In the genomic region with DNA sequence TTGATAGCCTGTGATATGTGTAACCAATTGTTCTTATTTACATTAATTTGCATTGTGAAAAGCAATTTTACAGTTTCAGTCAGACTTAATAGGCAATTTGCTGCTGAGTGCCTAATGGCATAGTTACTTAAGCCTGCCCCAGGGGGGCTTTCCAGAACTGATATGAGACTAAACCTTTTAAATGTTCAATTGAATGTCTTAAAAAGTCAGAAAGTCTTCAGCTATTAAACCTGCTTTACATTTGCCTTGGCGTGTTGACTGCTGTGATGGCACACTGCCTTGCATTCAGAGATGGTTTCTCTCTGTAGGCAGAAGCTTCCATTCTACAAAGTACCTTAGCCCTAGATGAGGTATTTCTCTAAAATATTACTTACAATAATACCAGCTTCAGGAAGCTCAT, we compare ENCODE assay signal across 26 mouse cellular contexts.
DNase-seq lines count a peak whose midpoint lies in the region; ATAC-seq lines count a peak whose summit lies in the region.
"Had no signal": no experiment of that assay in that cellular context is flagged by ENCODE, and none has a peak within 500 bp of the region (broad histone marks: within the 10 kb centered on the region; RNA-seq: fewer than 3 reads in every experiment).

No protein-coding gene starts in this region.

- H3K27ac ChIP-seq in hindbrain, embryonic 12.5 days: no peak overlapping the region
- H3K27ac ChIP-seq in hindbrain, embryonic 11.5 days (ENCODE audit: low read depth, low read length): no peak overlapping the region
- no peak overlapping the region for H3K27ac ChIP-seq in neural tube, embryonic 12.5 days
- H3K27ac ChIP-seq in neural tube, embryonic 15.5 days (replicated peaks): no peak overlapping the region
- no peak overlapping the region for H3K27ac ChIP-seq in hindbrain, embryonic 14.5 days
- H3K27ac ChIP-seq: embryonic facial prominence, embryonic 12.5 days; hindbrain, embryonic 15.5 days; intestine, embryonic 15.5 days; layer of hippocampus, adult 2 months; left cerebral cortex, adult 2 months; limb, embryonic 12.5 days; liver, embryonic 15.5 days had no signal

- ATAC-seq in hindbrain, embryonic 12.5 days (ENCODE audit: low FRiP score): 0 out of 2 replicates have a peak, but pooled peaks have one; percentile 38
- no peak for ATAC-seq in hindbrain, embryonic 11.5 days (ENCODE audit: low FRiP score)
- 0 out of 2 replicates have a peak, but pooled peaks have one; percentile 13 for ATAC-seq in neural tube, embryonic 12.5 days (ENCODE audit: low FRiP score, low read depth)
- ATAC-seq in neural tube, embryonic 15.5 days (ENCODE audit: low FRiP score): no peak
- peak; percentile 64; the same call in 1 of the 2 replicates for ATAC-seq in hindbrain, embryonic 14.5 days (ENCODE audit: low FRiP score)
- ATAC-seq in CD4-positive, CD25-positive, alpha-beta regulatory T cell, adult 4 months: no peak
- ATAC-seq: intestine, embryonic 15.5 days had no signal

- no peaks in the 10 kb centered on the region for H3K36me3 ChIP-seq in hindbrain, embryonic 12.5 days
- H3K36me3 ChIP-seq in hindbrain, embryonic 11.5 days (ENCODE audit: control insufficient read depth, insufficient read depth, low read length): no peaks in the 10 kb centered on the region
- no peaks in the 10 kb centered on the region for H3K36me3 ChIP-seq in neural tube, embryonic 12.5 days
- no peaks in the 10 kb centered on the region for H3K36me3 ChIP-seq in neural tube, embryonic 15.5 days
- H3K36me3 ChIP-seq in hindbrain, embryonic 14.5 days (replicated peaks; ENCODE audit: control insufficient read depth, insufficient read depth): no peaks in the 10 kb centered on the region
- H3K36me3 ChIP-seq: embryonic facial prominence, embryonic 12.5 days; hindbrain, embryonic 15.5 days; intestine, embryonic 15.5 days; limb, embryonic 12.5 days; liver, embryonic 15.5 days had no signal

- H3K4me2 ChIP-seq in hindbrain, embryonic 12.5 days (replicated peaks): no peak overlapping the region
- H3K4me2 ChIP-seq in hindbrain, embryonic 11.5 days (replicated peaks; ENCODE audit: low read depth, low read length): no peak overlapping the region
- H3K4me2 ChIP-seq in neural tube, embryonic 12.5 days (replicated peaks): no peak overlapping the region
- H3K4me2 ChIP-seq in neural tube, embryonic 15.5 days: no peak overlapping the region
- no peak overlapping the region for H3K4me2 ChIP-seq in hindbrain, embryonic 14.5 days (replicated peaks)
- H3K4me2 ChIP-seq: embryonic facial prominence, embryonic 12.5 days; hindbrain, embryonic 15.5 days; intestine, embryonic 15.5 days; limb, embryonic 12.5 days; liver, embryonic 15.5 days; lung, embryonic 14.5 days had no signal

- H3K9me3 ChIP-seq in hindbrain, embryonic 12.5 days (replicated peaks): no peaks in the 10 kb centered on the region
- no peaks in the 10 kb centered on the region for H3K9me3 ChIP-seq in hindbrain, embryonic 11.5 days (ENCODE audit: control insufficient read depth, low read length)
- H3K9me3 ChIP-seq in neural tube, embryonic 12.5 days: no peaks in the 10 kb centered on the region
- H3K9me3 ChIP-seq in neural tube, embryonic 15.5 days (replicated peaks): no peaks in the 10 kb centered on the region
- no peaks in the 10 kb centered on the region for H3K9me3 ChIP-seq in hindbrain, embryonic 14.5 days (ENCODE audit: control insufficient read depth, low read length)
- H3K9me3 ChIP-seq: embryonic facial prominence, embryonic 12.5 days; hindbrain, embryonic 15.5 days; intestine, embryonic 15.5 days; limb, embryonic 12.5 days; liver, embryonic 15.5 days had no signal

- 81% methylated on average over 1 of the region's 1 CpGs for WGBS in hindbrain, embryonic 12.5 days
- WGBS in hindbrain, embryonic 11.5 days: 82% methylated on average over 1 of the region's 1 CpGs
- 82% methylated on average over 1 of the region's 1 CpGs for WGBS in neural tube, embryonic 12.5 days
- WGBS in neural tube, embryonic 15.5 days: 27% methylated on average over 1 of the region's 1 CpGs
- 56% methylated on average over 1 of the region's 1 CpGs for WGBS in hindbrain, embryonic 14.5 days

- H3K9ac ChIP-seq in hindbrain, embryonic 12.5 days: no peak overlapping the region
- H3K9ac ChIP-seq in hindbrain, embryonic 11.5 days (ENCODE audit: low read depth, low read length): no peak overlapping the region
- H3K9ac ChIP-seq in neural tube, embryonic 12.5 days: no peak overlapping the region
- H3K9ac ChIP-seq in neural tube, embryonic 15.5 days (replicated peaks): no peak overlapping the region
- no peak overlapping the region for H3K9ac ChIP-seq in hindbrain, embryonic 14.5 days
- H3K9ac ChIP-seq: embryonic facial prominence, embryonic 12.5 days; hindbrain, embryonic 15.5 days; intestine, embryonic 15.5 days; limb, embryonic 12.5 days; liver, embryonic 15.5 days; lung, embryonic 14.5 days had no signal

- no peak overlapping the region for H3K4me3 ChIP-seq in hindbrain, embryonic 12.5 days
- no peak overlapping the region for H3K4me3 ChIP-seq in hindbrain, embryonic 11.5 days (ENCODE audit: low read depth, low read length)
- no peak overlapping the region for H3K4me3 ChIP-seq in neural tube, embryonic 12.5 days
- no peak overlapping the region for H3K4me3 ChIP-seq in neural tube, embryonic 15.5 days (replicated peaks)
- H3K4me3 ChIP-seq in hindbrain, embryonic 14.5 days (replicated peaks; ENCODE audit: low read length): no peak overlapping the region
- H3K4me3 ChIP-seq: embryonic facial prominence, embryonic 12.5 days; hindbrain, embryonic 15.5 days; intestine, embryonic 15.5 days; layer of hippocampus, adult 2 months; left cerebral cortex, adult 2 months; limb, embryonic 12.5 days; liver, embryonic 15.5 days had no signal

- no peaks in the 10 kb centered on the region for H3K4me1 ChIP-seq in hindbrain, embryonic 12.5 days
- H3K4me1 ChIP-seq in hindbrain, embryonic 11.5 days (replicated peaks; ENCODE audit: control insufficient read depth, insufficient read depth, low read length): no peaks in the 10 kb centered on the region
- H3K4me1 ChIP-seq in neural tube, embryonic 12.5 days: no peaks in the 10 kb centered on the region
- H3K4me1 ChIP-seq in neural tube, embryonic 15.5 days: peaks cover 4% of the 10 kb centered on the region; the same call in 1 of the 2 replicates
- no peaks in the 10 kb centered on the region for H3K4me1 ChIP-seq in hindbrain, embryonic 14.5 days (replicated peaks; ENCODE audit: control insufficient read depth, insufficient read depth, low read length)
- H3K4me1 ChIP-seq: embryonic facial prominence, embryonic 12.5 days; intestine, embryonic 15.5 days; limb, embryonic 12.5 days; liver, embryonic 15.5 days had no signal

- no peaks in the 10 kb centered on the region for H3K27me3 ChIP-seq in hindbrain, embryonic 12.5 days
- no peaks in the 10 kb centered on the region for H3K27me3 ChIP-seq in hindbrain, embryonic 11.5 days (ENCODE audit: control insufficient read depth, insufficient read depth, low read length)
- H3K27me3 ChIP-seq in neural tube, embryonic 12.5 days (replicated peaks): no peaks in the 10 kb centered on the region
- no peaks in the 10 kb centered on the region for H3K27me3 ChIP-seq in neural tube, embryonic 15.5 days (replicated peaks)
- H3K27me3 ChIP-seq in hindbrain, embryonic 14.5 days (ENCODE audit: control insufficient read depth, insufficient read depth, low read length): no peaks in the 10 kb centered on the region
- H3K27me3 ChIP-seq: embryonic facial prominence, embryonic 12.5 days; hindbrain, embryonic 15.5 days; intestine, embryonic 15.5 days; limb, embryonic 12.5 days; liver, embryonic 15.5 days had no signal

- no peak for DNase-seq in hindbrain, embryonic 11.5 days (ENCODE audit: low spot score)
- peak; percentile 28 for DNase-seq in hindbrain, embryonic 14.5 days (ENCODE audit: low spot score)
- no peak for DNase-seq in adrenal gland, postnatal 10 days
- DNase-seq: adrenal gland, adult 2 months; cerebellum, adult 11 months; cerebellum, adult 9-10 months; embryo, embryonic 11 days; gastrocnemius, postnatal 10 days; heart, postnatal 14 days; kidney, adult 2 months; kidney, postnatal 36 days; lung, embryonic 14.5 days; lung, postnatal 14 days; right cerebral cortex, postnatal 25 days; thymus, postnatal 14 days had no signal

Comparison
In these comparisons a context has a peak if more than half of its experiments do, and no peak if none do; other contexts are left out.
1. ATAC-seq: peak in hindbrain, embryonic 12.5 days (single experiment), neural tube, embryonic 12.5 days (single experiment) and hindbrain, embryonic 14.5 days (single experiment); none in hindbrain, embryonic 11.5 days (single experiment), neural tube, embryonic 15.5 days (single experiment) and CD4-positive, CD25-positive, alpha-beta regulatory T cell, adult 4 months (single experiment).